Mouse (Mus musculus) forebrain, postnatal 0 days (tissue): ENCODE data around the gene Spib. TPM values are rescaled to one million over a fixed set of nuclear protein-coding genes. Genes with fewer than 3 reads are reported as not detected.

Source experiments
- ATAC-seq: fragments of 200-750 bp; cut with Nextera tagmentation; 2 replicates; pipeline ENCODE4 v1.8.0; 2017; ENCODE audit warnings: mild to moderate bottlenecking, moderate library complexity
- DNase-seq: peaks from one replicate; pipeline ENCODE4 v3.0.0-alpha.2; 2015
- H3K27ac ChIP-seq: fragments of 300-500 bp; sonication (generic); 2 replicates; pipeline ENCODE4 v1.5.1; 2014; ENCODE audit warnings: low read depth, mild to moderate bottlenecking, antibody characterized with exemption, low read length, moderate library complexity, mixed read lengths
- H3K27me3 ChIP-seq: fragments of 300-500 bp; sonication (generic); 2 replicates; pipeline ENCODE4 v1.6.1; 2014; ENCODE audit warnings: mild to moderate bottlenecking, low read length, mixed read lengths; ENCODE audit not compliant: insufficient read depth
- H3K36me3 ChIP-seq: fragments of 300-500 bp; sonication (generic); 2 replicates; pipeline ENCODE4 v1.6.1; 2014; ENCODE audit warnings: mild to moderate bottlenecking, moderate library complexity; ENCODE audit not compliant: insufficient read depth
- H3K4me1 ChIP-seq: fragments of 300-500 bp; sonication (generic); 2 replicates; pipeline ENCODE4 v1.6.1; 2014; ENCODE audit warnings: antibody characterized with exemption; ENCODE audit not compliant: insufficient read depth
- H3K4me2 ChIP-seq: fragments of 300-500 bp; sonication (generic); 2 replicates; pipeline ENCODE4 v1.6.1; 2014; ENCODE audit warnings: low read depth, mild to moderate bottlenecking, moderate library complexity
- H3K4me3 ChIP-seq: fragments of 300-500 bp; sonication (generic); 2 replicates; pipeline ENCODE4 v1.5.1; 2014; ENCODE audit warnings: low read depth, low read length, mixed read lengths
- H3K9ac ChIP-seq: fragments of 300-500 bp; sonication (generic); 2 replicates; pipeline ENCODE4 v1.6.1; 2014; ENCODE audit warnings: mild to moderate bottlenecking
- H3K9me3 ChIP-seq: fragments of 300-500 bp; sonication (generic); 2 replicates; pipeline ENCODE4 v1.6.1; 2016; ENCODE audit warnings: low read length
- CTCF ChIP-seq: sonication (generic); IDR thresholded peaks from 2 replicates; pipeline ENCODE4 v1.5.1; 2016; ENCODE audit warnings: antibody characterized with exemption, control low read depth, low read depth
- WGBS: fragments of 180-500 bp; shearing (Covaris S2); extraction: QIAGEN DNeasy Blood & Tissue Kit; methylation state at CpG from one replicate; pipeline ENCODE4 v1.1.7; 2014; 5-methylcytosine and 5-hydroxymethylcytosine counted together
- polyA plus RNA-seq: library from polyadenylated mRNA; unstranded; fragments of >200 nt; fragmentation: Nextera tagmentation; extraction: Ambion mirVana; gene quantifications from 2 replicates; pipeline ENCODE4 v1.2.1, GENCODE M21; 2015
- total RNA-seq: library from RNA; depleted of rRNA; stranded (reverse); fragments of >200 nt; gene quantifications from 2 replicates; pipeline ENCODE4 v1.2.3, GENCODE M21; 2014

Spib gene
- total and polyA plus RNA-seq, 2 experiments from 2014 or later, result 0.05 TPM; not detected in 1

- Histone ChIP-seq H3K4me3 (no peak overlapping the region), H3K27ac (no peak overlapping the region), H3K9ac (no peak overlapping the region), H3K4me1 (peaks cover 4% of the 10 kb centered on the region; the same call in 1 of the 2 replicates), H3K36me3 (no peaks in the 10 kb centered on the region; the same call in 1 of the 2 replicates), H3K9me3 (no peaks in the 10 kb centered on the region), H3K27me3 (no peaks in the 10 kb centered on the region), H3K4me2 (no peak overlapping the region)
- WGBS, result 36% methylated on average over 5 of the region's 5 CpGs
- DNase-seq (peak; percentile 81), ATAC-seq (peak; percentile 81)
- TF ChIP-seq CTCF, result peak; percentile 78
Observed at GRCm38 (mm10) chr7:44501563-44502115, 30.2 kb downstream of the Spib start.

GRCm38 (mm10) chr7:44500046-44500445 lies 31.8 kb downstream of the Spib start:
- Histone ChIP-seq H3K9ac (no peak overlapping the region), H3K4me2 (no peak overlapping the region), H3K27me3 (no peaks in the 10 kb centered on the region), H3K4me1 (peaks cover 13% of the 10 kb centered on the region), H3K4me3 (no peak overlapping the region), H3K36me3 (no peaks in the 10 kb centered on the region; the same call in 1 of the 2 replicates), H3K27ac (no peak overlapping the region), H3K9me3 (no peaks in the 10 kb centered on the region)
- WGBS, result 69% methylated on average over 20 of the region's 20 CpGs
- ATAC-seq (no peak), DNase-seq (no peak)
- no peak for TF ChIP-seq CTCF

GRCm38 (mm10) chr7:44498922-44499321 lies 32.9 kb downstream of the Spib start:
- Histone ChIP-seq H3K4me1 (peaks cover 17% of the 10 kb centered on the region), H3K36me3 (no peaks in the 10 kb centered on the region; the same call in 1 of the 2 replicates), H3K4me3 (no peak overlapping the region), H3K27me3 (no peaks in the 10 kb centered on the region), H3K9ac (no peak overlapping the region), H3K9me3 (no peaks in the 10 kb centered on the region), H3K27ac (no peak overlapping the region), H3K4me2 (no peak overlapping the region)
- TF ChIP-seq CTCF, result no peak
- WGBS, result 83% methylated on average over 1 of the region's 1 CpGs
- no peak for ATAC-seq
- DNase-seq, result no peak

GRCm38 (mm10) chr7:44497361-44498055 lies 34.4 kb downstream of the Spib start:
- ATAC-seq (no peak), DNase-seq (no peak)
- Histone ChIP-seq H3K4me3 (peak overlapping the region; percentile 88), H3K27me3 (no peaks in the 10 kb centered on the region), H3K36me3 (peaks cover 9% of the 10 kb centered on the region), H3K4me2 (peak overlapping the region; percentile 70), H3K4me1 (peaks cover 17% of the 10 kb centered on the region), H3K9ac (peak overlapping the region; percentile 98), H3K27ac (peak overlapping the region; percentile 99), H3K9me3 (no peaks in the 10 kb centered on the region)
- WGBS, result 83% methylated on average over 10 of the region's 10 CpGs
- no peak for TF ChIP-seq CTCF

GRCm38 (mm10) chr7:44496771-44497109 lies 35.1 kb downstream of the Spib start:
- Histone ChIP-seq H3K36me3 (peaks cover 16% of the 10 kb centered on the region), H3K9ac (peak overlapping the region; percentile 98), H3K27me3 (no peaks in the 10 kb centered on the region), H3K4me2 (peak overlapping the region; percentile 70), H3K27ac (peak overlapping the region; percentile 99), H3K9me3 (no peaks in the 10 kb centered on the region), H3K4me1 (peaks cover 17% of the 10 kb centered on the region), H3K4me3 (peak overlapping the region; percentile 88)
- peak; percentile 30 for TF ChIP-seq CTCF
- ATAC-seq (no peak), DNase-seq (no peak)
- WGBS, result under 1% methylated on average over 26 of the region's 26 CpGs

GRCm38 (mm10) chr7:44495992-44496770 lies 35.7 kb downstream of the Spib start, which contains the start of the genes Emc10 and Fam71e1:
TSS of gene Emc10 (minus strand) at chr7:44496529.
TSS of gene Fam71e1 (plus strand) at chr7:44496581.
- WGBS, result under 1% methylated on average over 58 of the region's 58 CpGs
- H3K9ac ChIP-seq, result peak within 1 kb of the TSS; percentile 98
- H3K27me3 ChIP-seq, result no peaks in the 10 kb centered on the region
- H3K4me3 ChIP-seq, result peak within 1 kb of the TSS; percentile 88
- no peaks in the 10 kb centered on the region for H3K9me3 ChIP-seq
- peaks cover 22% of the 10 kb centered on the region for H3K36me3 ChIP-seq
- peak; percentile 36; the same call in 1 of the 2 replicates for TF ChIP-seq CTCF
- peak within 1 kb of the TSS; percentile 70 for H3K4me2 ChIP-seq
- H3K4me1 ChIP-seq, result peaks cover 17% of the 10 kb centered on the region
- peak; percentile 97 for ATAC-seq
- DNase-seq, result peak; percentile 100
- H3K27ac ChIP-seq, result peak within 1 kb of the TSS; percentile 99

GRCm38 (mm10) chr7:44495086-44495485 lies 36.8 kb downstream of the Spib start:
- Histone ChIP-seq H3K4me1 (peaks cover 17% of the 10 kb centered on the region), H3K9me3 (no peaks in the 10 kb centered on the region), H3K27ac (no peak overlapping the region), H3K27me3 (no peaks in the 10 kb centered on the region), H3K4me3 (peak overlapping the region; percentile 88), H3K9ac (peak overlapping the region; percentile 98), H3K36me3 (peaks cover 32% of the 10 kb centered on the region), H3K4me2 (peak overlapping the region; percentile 70)
- DNase-seq (no peak), ATAC-seq (no peak)
- 67% methylated on average over 7 of the region's 7 CpGs for WGBS
- no peak for TF ChIP-seq CTCF
